Mouse (Mus musculus) T-helper 17 cell (primary cell): ENCODE results near the gene Dgkz.

Source experiments
- in situ Hi-C, 2 experiments: fragments of 300-600 bp; cut with MboI, MseI; formaldehyde crosslinking; loops; 1 replicate in 1 of 2; 2 replicates in 1 of 2; pipeline ENCODE4 v1.15.1; 2025; ENCODE audit warnings: high pct_unique_total_duplicates in 2 of 2

Gene Dgkz

GRCm38 (mm10) chr2:91942356-91942755, 33.3 kb downstream of the Dgkz start:
- in situ Hi-C loops, result no loop called here

DNA sequence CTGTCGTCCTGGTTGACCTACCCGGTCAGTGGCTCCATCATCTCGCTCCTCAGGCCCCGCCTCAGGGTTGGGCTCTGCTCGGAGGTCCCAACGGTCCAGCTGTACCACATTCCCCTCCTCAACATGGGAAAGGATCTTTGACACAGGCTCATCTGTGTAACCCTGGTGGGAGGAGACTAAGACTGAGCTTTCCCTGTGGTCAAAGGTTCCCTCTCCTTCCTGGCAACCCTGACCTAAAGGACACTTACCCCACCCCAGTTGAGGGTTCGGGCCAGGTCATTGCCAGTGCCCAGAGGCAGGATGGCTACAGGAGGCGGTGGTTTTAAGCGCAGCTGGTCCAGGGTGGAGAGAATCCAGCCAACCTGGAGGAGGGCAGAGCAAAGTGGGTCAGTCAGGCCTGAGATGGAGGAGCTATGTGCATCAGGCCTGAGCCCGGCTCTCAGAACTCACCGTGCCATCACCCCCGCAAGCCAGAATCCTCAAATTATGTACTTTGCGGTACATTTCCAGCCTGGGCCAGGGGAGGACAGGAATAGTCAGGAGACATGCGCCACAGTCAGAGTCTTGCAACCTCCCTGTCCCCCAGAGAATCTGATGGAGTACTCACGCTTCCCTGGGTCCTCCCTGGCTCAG, 36.2 kb downstream of the Dgkz start:
- in situ Hi-C loops, result no loop called here

DNA sequence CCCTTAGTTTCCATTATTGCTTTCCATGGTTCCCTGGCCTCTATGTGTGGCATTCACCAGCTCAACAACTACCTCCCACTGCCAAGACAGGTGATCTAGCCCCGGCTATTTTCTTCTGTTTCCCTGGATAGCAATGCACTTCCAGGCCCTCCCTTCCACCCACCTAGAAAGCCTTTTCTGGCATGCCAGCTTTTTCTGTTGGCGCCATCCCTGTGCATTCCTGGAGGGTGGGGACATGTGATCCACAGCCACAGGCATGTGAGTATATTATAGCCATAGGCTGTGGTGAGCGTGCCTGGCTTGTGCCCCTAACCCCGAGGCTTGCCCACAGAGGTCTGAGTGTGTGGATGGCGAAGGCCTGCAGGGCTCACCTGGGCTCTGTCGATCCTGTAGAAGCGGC, 39.5 kb downstream of the Dgkz start:
- in situ Hi-C loops, result no loop called here

GRCm38 (mm10) chr2:91934826-91935525, 40.7 kb downstream of the Dgkz start:
- in situ Hi-C loops, result no loop called here

GRCm38 (mm10) chr2:91934016-91934415, 41.6 kb downstream of the Dgkz start:
- in situ Hi-C loops, result no loop called here

- in situ Hi-C loops, result no loop called here
Measured at GRCm38 (mm10) chr2:91933471-91933870, 42.2 kb downstream of the Dgkz start.

GRCm38 (mm10) chr2:91932737-91933350, 42.8 kb downstream of the Dgkz start:
- in situ Hi-C loops, result no loop called here

DNA sequence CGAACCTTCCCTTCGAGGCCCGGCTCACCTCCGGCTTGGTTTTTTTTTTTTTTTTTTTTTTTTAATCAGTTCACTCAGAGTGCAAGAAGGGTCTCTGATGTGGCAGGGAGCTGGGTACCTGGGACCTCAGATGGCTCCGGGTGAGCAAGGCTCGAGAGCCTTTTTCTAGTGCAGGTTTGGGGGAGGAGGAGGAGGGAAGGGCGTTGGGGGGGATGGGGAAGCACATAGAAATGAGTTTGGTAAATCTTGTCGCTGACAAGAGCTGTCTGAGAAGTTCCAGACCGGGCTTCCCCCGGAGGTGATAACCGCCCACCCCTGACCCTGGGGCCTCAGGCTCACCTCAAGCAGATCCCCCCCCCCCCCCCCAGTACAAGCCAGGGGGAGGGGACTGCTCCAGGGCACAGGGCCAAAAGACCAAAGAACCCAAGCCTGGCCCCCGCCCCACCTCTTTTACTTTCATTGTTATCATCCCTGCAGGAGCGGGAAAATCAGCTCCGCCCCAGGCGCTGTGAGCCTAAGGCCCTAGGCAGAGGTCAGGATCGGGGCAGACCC, 43.4 kb downstream of the Dgkz start, which contains the start of gene Mdk:
Mdk (minus strand) TSS at position 138 of the 552 bp plus-strand sequence.
- in situ Hi-C loops, result no loop called here

- in situ Hi-C loops, result no loop called here
Measured at GRCm38 (mm10) chr2:91931328-91932159, 44.1 kb downstream of the Dgkz start.

DNA sequence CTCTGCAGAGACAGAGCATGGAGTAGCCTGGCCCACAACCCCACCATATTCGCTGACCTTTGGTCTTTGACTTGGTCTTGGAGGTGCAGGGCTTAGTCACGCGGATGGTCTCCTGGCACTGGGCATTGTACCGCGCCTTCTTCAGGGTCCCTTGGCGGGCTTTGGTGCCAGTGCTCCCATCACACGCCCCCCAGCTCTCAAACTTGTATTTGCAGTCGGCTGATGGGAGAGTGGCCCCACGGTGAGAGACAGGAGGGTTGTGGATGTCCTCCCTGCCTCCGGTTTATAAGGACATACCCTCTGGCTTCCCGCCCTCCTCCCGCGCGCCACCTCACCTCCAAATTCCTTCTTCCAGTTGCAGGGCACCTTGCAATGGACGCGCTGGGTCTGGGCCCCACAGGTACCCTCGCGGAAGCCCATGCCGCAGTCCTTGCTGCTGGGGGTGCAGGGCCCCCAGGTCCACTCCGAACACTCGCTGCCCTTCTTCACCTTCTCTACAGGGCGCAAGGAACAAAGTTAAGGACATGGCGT, 44.8 kb downstream of the Dgkz start:
- in situ Hi-C loops, result no loop called here

DNA sequence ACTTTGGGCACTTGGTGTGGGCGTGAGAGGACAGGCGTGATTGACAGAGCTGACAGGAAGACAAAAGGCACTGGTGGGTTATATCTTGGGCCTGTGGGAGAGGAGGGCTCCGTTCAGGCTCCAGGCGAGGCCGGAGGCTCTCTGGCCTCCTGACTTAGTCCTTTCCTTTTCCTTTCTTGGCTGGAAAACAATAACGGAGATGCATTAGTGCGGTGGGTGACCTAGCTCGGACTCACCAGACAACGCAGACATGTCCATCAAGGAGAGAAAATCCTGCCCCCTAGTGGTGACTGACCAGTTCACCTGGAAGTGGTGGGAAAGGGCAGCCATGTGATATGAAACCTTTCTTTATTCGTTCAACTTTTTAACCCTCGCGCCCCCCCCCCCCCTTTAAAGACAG, 45.7 kb downstream of the Dgkz start:
- in situ Hi-C loops, result loop anchor here in 1 of 2 experiments (5.0 kb wide), 1 partner anchor 148 kb away; no protein-coding TSS in a partner anchor

DNA sequence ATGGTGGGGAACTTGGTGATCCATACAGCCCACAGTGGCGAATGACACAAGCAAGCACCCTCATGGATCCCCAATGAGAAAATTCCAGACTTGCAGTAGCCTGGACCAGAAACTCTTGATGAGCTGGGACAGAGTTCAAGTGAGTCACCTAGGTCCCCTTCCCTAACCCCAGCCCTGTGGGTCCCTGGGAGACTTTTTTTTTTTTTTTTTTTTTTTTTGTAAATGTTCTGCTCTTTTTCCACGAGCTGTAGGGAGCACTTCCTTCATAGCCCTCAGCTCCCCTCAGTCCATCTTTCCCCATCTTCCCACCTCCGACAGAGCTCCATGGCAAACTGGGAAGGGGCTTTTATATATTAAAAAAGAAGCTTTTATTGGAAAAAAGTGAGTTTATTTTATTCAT, 46.2 kb downstream of the Dgkz start:
- in situ Hi-C loops, result loop anchor here in 1 of 2 experiments (5.0 kb wide), 1 partner anchor 147 kb away; no protein-coding TSS in a partner anchor

GRCm38 (mm10) chr2:91928534-91929350, 46.9 kb downstream of the Dgkz start:
- in situ Hi-C loops, result loop anchor here in 1 of 2 experiments (5.0 kb wide), 1 partner anchor 146 kb away; no protein-coding TSS in a partner anchor

GRCm38 (mm10) chr2:91927826-91928533, 47.7 kb downstream of the Dgkz start:
- in situ Hi-C loops, result loop anchor here in 1 of 2 experiments (5.0 kb wide), 1 partner anchor 146 kb away; no protein-coding TSS in a partner anchor

DNA sequence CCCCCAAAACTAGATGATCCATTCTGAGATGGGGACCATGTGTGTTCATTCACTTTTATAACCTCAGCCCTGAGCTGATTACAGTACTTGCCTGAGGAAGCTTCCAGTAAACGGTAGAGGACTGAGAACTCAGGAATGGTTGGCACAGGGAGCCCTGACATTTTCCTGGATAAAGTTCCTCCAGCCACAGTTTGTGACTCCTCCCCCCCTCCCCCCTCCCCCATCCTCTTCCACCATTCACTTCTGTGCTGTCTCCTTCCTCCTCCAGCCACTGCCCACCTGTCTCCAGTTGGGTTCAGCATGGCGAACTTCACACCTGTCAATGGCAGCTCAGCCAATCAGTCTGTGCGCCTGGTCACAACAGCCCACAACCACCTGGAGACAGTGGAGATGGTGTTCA, 48.7 kb downstream of the Dgkz start, which contains the start of gene Chrm4:
Chrm4 (plus strand) TSS at position 301 of the 400 bp plus-strand sequence.
- in situ Hi-C loops, result loop anchor here in 1 of 2 experiments (5.0 kb wide), 1 partner anchor 145 kb away; no protein-coding TSS in a partner anchor

GRCm38 (mm10) chr2:91925442-91925841, 50.2 kb downstream of the Dgkz start:
- in situ Hi-C loops, result loop anchor here in 1 of 2 experiments (5.0 kb wide), 1 partner anchor 143 kb away; no protein-coding TSS in a partner anchor

DNA sequence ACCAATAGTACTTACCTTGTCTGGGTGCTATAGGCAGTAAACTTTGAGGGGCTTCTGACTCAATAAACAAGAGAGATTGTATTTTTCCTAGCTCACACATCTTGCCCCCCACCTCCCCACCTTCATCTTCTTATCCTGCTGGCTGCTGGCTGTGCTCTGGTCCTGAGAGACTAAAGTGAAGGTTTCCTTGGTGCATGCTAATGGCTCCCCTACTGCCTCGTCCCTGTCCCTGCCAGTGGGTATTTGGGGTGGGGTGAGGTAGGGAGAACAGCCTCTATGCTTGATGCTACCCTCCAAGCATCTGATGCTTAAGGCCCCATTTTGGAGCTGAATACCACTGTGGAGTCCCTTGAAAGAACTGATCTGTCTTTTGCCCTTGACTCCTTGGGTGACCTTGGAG, 50.9 kb downstream of the Dgkz start:
- in situ Hi-C loops, result loop anchor here in 1 of 2 experiments (5.0 kb wide), 1 partner anchor 142 kb away; no protein-coding TSS in a partner anchor

GRCm38 (mm10) chr2:91923415-91924337, 52.0 kb downstream of the Dgkz start:
- in situ Hi-C loops, result no loop called here
